8 mouse cellular contexts compared by ENCODE assay signal in genomic region chr6:85239044-85239489, GRCm38 (mm10). TPM values are rescaled to one million over a fixed set of nuclear protein-coding genes. Genes with fewer than 3 reads are reported as not detected.
DNase-seq lines count a peak whose midpoint lies in the region; ATAC-seq and TF ChIP-seq lines count a peak whose summit lies in the region.

No protein-coding gene starts in this region.

- peak overlapping the region; percentile 53 for H3K4me2 ChIP-seq in heart, embryonic 16.5 days (ENCODE audit: low read depth, low read length)

- peak; percentile 62 for TF ChIP-seq CTCF in ES-Bruce4 (IDR thresholded peaks at IDR 0.05; ENCODE audit: low read depth, low read length)
- peak; percentile 100 for TF ChIP-seq CTCF in bone marrow macrophage, adult 2 months (IDR thresholded peaks at IDR 0.05; ENCODE audit: low read depth, low read length)
- peak; percentile 57; the same call in 1 of the 2 replicates for TF ChIP-seq CTCF in embryonic fibroblast, embryonic 13.5 days (IDR thresholded peaks at IDR 0.05; ENCODE audit: borderline replicate concordance, insufficient read depth, low read length)

- WGBS in heart, embryonic 16.5 days, result 11% methylated on average over 4 of the region's 4 CpGs

- ATAC-seq in heart, embryonic 16.5 days (replicated peaks; ENCODE audit: extremely low read depth, insufficient read depth, low FRiP score), result no peak

- H3K9me3 ChIP-seq in ES-Bruce4 (replicated peaks; ENCODE audit: control insufficient read depth, insufficient read depth, low read length, poor library complexity, severe bottlenecking), result no peaks in the 10 kb centered on the region
- H3K9me3 ChIP-seq in heart, embryonic 16.5 days (replicated peaks; ENCODE audit: control insufficient read depth, low read length), result no peaks in the 10 kb centered on the region

- TF ChIP-seq EP300 in ES-Bruce4 (IDR thresholded peaks at IDR 0.05; ENCODE audit: insufficient read depth, low read depth, low read length), result no peak

- no peak overlapping the region for H3K9ac ChIP-seq in ES-Bruce4 (ENCODE audit: low read depth, poor library complexity, severe bottlenecking)
- no peak overlapping the region for H3K9ac ChIP-seq in heart, embryonic 16.5 days (ENCODE audit: low read length)

- H3K27me3 ChIP-seq in ES-Bruce4 (ENCODE audit: control insufficient read depth, insufficient read depth, low read length, poor library complexity, severe bottlenecking), result no peaks in the 10 kb centered on the region
- no peaks in the 10 kb centered on the region for H3K27me3 ChIP-seq in heart, embryonic 16.5 days (ENCODE audit: control insufficient read depth, insufficient read depth, low read length)

- no peaks in the 10 kb centered on the region for H3K36me3 ChIP-seq in ES-Bruce4 (ENCODE audit: control insufficient read depth, insufficient read depth, low read length, poor library complexity, severe bottlenecking)
- no peaks in the 10 kb centered on the region for H3K36me3 ChIP-seq in heart, embryonic 16.5 days (ENCODE audit: control insufficient read depth, insufficient read depth)

- H3K27ac ChIP-seq in ES-Bruce4 (ENCODE audit: insufficient read depth, low read length), result no peak overlapping the region
- H3K27ac ChIP-seq in bone marrow macrophage, adult 2 months (ENCODE audit: insufficient read depth, low read depth, low read length), result no peak overlapping the region
- H3K27ac ChIP-seq in embryonic fibroblast, embryonic 13.5 days (ENCODE audit: insufficient read depth, low read length), result no peak overlapping the region
- no peak overlapping the region for H3K27ac ChIP-seq in heart, embryonic 16.5 days (ENCODE audit: low read length)

- no peak for TF ChIP-seq POLR2A in ES-Bruce4 (IDR thresholded peaks at IDR 0.05; ENCODE audit: insufficient read depth, low read length)
- no peak for TF ChIP-seq POLR2A in bone marrow macrophage, adult 2 months (IDR thresholded peaks at IDR 0.05; ENCODE audit: borderline replicate concordance, low read depth, low read length)
- TF ChIP-seq POLR2A in embryonic fibroblast, embryonic 13.5 days (IDR thresholded peaks at IDR 0.05; ENCODE audit: low read depth, low read length), result no peak

- peaks cover 10% of the 10 kb centered on the region for H3K4me1 ChIP-seq in ES-Bruce4 (ENCODE audit: control insufficient read depth, insufficient read depth, low read length)
- H3K4me1 ChIP-seq in bone marrow macrophage, adult 2 months (ENCODE audit: control insufficient read depth, insufficient read depth, low read length), result no peaks in the 10 kb centered on the region
- H3K4me1 ChIP-seq in embryonic fibroblast, embryonic 13.5 days (ENCODE audit: control insufficient read depth, insufficient read depth, low read length), result no peaks in the 10 kb centered on the region
- no peaks in the 10 kb centered on the region; the same call in 1 of the 2 replicates for H3K4me1 ChIP-seq in heart, embryonic 16.5 days (ENCODE audit: control insufficient read depth, insufficient read depth, low read length)

- H3K4me3 ChIP-seq in ES-Bruce4 (ENCODE audit: low read depth, low read length), result no peak overlapping the region
- H3K4me3 ChIP-seq in bone marrow macrophage, adult 2 months (ENCODE audit: insufficient read depth, low read length), result no peak overlapping the region
- no peak overlapping the region for H3K4me3 ChIP-seq in embryonic fibroblast, embryonic 13.5 days (ENCODE audit: insufficient read depth, low read length)
- H3K4me3 ChIP-seq in heart, embryonic 16.5 days (ENCODE audit: low read length), result no peak overlapping the region

- peak; percentile 36 for DNase-seq in layer of hippocampus, adult 9-10 months (ENCODE audit: low spot score)
- peak; percentile 43 for DNase-seq in lung, postnatal 25 days (ENCODE audit: low spot score)
- peak; percentile 32 for DNase-seq in retina, adult 2 months (ENCODE audit: low read depth, low spot score)
- DNase-seq in urinary bladder, postnatal 25 days (ENCODE audit: low spot score), result peak; percentile 76

RNA-seq across cellular contexts. Expression of gene Emx1, which starts 51.8 kb away (rescaled TPM):
- polyA plus RNA-seq in ES-Bruce4 (2011; ENCODE audit: insufficient read depth, insufficient read length, low read depth, missing spikeins), result 0.56 and 1.8 TPM in 2 replicates
- not detected in 2 replicates for polyA plus RNA-seq in bone marrow macrophage, adult 2 months (2012; ENCODE audit: insufficient read depth, insufficient read length, missing spikeins)
- not detected in 2 replicates for polyA plus RNA-seq in embryonic fibroblast, embryonic 13.5 days (2011; ENCODE audit: insufficient read length, low read depth, missing spikeins)
- not detected in 2 replicates for polyA plus RNA-seq in heart, embryonic 16.5 days (2015; fragmentation: Nextera tagmentation; extraction: Ambion mirVana)
